Mouse (Mus musculus) v-Abl transformed pro-B cells (cell line): ENCODE measurements around the gene Twnk.

Experiments used
- in situ Hi-C, 2 experiments: fragments of 400-800 bp; cut with MboI; formaldehyde crosslinking; loops; one replicate each; pipeline ENCODE4 v1.15.1; 2025; ENCODE audit not compliant: unreplicated experiment in 2 of 2

Twnk gene

DNA sequence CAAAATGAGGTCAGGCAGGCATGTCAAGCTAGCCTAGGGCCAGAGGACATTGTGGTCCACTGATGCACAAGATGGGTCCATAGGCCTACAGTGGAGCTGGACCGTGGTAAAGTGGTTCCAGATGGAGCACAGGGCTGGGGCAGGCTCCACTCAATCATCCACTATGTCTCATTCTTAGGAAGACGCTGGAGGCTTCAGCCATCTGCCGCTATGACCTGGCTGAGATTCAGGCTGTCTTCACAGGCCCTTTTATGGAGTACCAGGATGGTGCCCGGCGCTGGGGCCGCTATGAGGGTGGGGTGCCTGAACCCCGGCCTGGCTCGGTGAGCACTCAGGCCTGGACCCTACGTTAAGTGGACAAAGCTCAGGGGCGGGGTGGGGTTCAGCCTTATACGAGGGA lies 7.7 kb upstream of the Twnk start:
- in situ Hi-C loops = no loop called here

DNA sequence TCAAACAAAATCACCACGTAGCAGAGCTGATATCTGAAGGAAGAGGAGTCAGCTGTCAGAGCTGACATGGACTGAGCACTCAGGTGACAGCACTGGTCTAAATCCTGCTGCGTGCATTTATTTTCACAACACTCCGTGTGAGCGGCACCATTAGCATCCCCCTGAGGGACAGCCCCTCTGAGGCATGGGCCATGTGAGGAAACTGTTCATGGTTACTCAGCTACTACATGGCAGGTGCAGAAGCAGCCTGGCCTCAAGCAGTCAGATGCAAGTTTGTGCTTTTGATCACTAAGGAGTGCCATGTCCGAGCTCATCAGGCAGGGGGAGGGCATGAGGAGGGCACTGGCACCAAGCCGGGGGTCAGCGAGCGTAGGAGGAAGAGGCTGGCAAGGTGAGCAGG lies 5.8 kb upstream of the Twnk start:
- in situ Hi-C loops = loop anchor here in 1 of 2 experiments (25.0 kb wide), 1 partner anchor 1312 kb away; the partner anchor contains the start of gene Entpd7

DNA sequence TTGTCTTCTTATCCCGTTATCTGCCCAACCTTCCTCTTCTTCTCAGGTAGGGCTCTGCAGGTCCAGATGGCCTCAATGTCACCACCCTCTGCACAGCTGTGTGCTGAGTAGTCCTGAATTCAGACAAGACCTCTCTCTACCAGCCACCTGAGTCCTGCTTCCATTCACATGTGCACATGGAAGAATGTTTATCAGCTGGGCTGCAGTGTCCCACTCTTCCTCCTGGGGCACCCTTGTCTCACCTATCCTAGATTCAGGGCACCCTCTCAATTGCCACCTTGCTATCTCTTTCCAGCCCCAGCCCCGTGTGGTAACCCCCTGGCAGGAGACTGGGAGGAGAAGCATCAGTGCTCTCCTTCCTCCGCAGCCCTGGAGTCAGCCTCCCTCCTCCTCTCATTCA lies 3.2 kb upstream of the Twnk start:
- in situ Hi-C loops = loop anchor here in 1 of 2 experiments (25.0 kb wide), 1 partner anchor 1315 kb away; the partner anchor contains the start of gene Entpd7

DNA sequence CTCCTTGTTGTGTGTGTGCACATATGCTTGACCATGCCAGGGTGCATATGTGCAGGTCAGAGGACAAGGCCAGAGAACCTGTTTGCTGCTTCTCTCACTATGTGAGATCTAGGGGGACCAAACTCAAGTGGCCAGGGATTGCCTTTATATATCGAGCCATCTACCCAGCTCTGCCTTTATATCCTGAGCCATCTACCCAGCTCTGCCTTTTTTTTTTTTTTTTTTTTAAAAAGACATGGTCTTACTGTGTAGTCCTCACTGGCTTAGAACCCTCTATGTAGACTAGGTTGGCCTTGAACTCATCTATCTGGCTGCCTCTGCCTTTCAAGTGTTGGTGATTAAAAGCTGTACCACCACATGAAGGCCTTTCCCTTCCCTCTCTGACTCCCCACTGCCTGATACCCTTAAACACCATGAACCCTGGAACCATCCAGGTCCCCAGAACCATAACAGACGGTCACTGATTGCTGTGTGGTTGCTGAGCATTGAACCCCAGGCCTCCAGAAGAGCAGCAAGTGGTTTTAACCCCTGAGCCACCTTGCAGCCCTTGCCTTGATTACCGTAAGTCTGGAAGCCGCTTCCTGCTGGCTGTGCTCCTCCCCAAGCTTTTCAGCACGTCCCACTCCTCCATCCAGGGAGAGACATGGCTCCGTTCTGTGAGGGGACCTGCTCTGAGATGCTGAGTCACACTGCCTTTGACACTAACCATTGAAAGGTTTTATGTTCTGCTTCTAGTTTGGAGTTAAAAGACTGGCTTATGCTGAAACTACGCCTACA lies 1.5 kb upstream of the Twnk start:
- in situ Hi-C loops = loop anchor here in 1 of 2 experiments (25.0 kb wide), 1 partner anchor 1317 kb away; the partner anchor contains the start of gene Entpd7

DNA sequence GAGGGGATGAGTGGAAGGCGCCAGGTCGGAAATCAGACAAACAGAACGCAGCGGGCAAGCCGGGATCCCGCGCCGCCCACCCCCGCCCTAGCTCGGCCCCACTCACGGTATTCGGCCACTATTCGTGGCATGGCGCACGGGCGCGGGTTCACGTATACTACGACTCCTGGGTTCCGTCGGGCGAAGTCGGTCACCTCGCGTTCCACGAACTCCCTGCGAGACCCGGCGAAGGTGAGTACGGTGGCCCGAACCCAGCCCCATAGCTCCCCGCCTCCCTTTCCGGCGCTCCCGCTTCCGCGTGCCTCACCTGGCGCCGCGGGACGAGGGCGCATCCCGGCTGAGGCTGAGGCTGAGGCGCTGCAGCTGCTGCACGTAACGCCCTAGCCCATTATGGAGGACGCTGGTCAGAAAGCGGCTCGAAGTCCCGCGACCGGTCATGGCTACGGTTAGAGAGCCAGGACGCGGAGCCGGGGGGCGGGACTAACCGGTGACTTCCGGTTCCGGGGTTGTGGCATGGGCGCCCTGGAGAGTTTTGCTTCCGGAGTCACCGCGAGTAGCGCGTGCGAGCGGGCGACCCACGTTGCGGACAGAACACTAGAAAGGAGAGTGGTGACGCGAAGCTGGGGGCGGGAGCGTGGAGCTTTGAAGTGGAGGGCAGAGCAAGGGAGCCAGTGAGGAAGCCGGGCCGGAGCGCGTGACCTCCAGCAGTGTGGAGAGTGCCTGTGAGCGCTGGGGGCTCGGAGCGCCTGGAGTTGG lies 672 bp downstream of the Twnk start, which contains the start of gene Mrpl43:
TSS of gene Mrpl43 (minus strand) at position 486 of the 756 bp plus-strand sequence.
- in situ Hi-C loops = loop anchor here in 1 of 2 experiments (25.0 kb wide), 1 partner anchor 1319 kb away; the partner anchor contains the start of gene Entpd7

DNA sequence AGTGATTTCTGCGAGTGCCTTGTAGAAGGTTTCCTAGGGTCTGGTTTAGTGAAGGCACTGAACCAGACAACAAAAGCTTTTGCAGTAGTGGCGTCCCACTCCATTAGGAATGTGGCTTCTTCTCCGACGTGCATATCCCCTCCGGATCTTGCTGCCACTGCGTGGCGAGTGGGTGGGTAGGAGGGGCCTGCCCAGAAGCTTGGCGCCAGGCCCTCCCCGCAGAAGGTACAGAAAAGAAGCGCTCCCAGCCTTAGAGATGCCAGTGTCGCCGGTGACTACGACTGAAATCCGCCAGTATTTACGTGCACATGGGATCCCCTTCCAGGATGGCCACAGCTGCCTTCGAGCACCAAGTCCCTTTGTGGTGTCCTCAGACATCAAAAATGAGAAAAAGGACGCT lies 1.6 kb downstream of the Twnk start:
- in situ Hi-C loops = loop anchor here in 1 of 2 experiments (25.0 kb wide), 1 partner anchor 1320 kb away; the partner anchor contains the start of gene Entpd7

DNA sequence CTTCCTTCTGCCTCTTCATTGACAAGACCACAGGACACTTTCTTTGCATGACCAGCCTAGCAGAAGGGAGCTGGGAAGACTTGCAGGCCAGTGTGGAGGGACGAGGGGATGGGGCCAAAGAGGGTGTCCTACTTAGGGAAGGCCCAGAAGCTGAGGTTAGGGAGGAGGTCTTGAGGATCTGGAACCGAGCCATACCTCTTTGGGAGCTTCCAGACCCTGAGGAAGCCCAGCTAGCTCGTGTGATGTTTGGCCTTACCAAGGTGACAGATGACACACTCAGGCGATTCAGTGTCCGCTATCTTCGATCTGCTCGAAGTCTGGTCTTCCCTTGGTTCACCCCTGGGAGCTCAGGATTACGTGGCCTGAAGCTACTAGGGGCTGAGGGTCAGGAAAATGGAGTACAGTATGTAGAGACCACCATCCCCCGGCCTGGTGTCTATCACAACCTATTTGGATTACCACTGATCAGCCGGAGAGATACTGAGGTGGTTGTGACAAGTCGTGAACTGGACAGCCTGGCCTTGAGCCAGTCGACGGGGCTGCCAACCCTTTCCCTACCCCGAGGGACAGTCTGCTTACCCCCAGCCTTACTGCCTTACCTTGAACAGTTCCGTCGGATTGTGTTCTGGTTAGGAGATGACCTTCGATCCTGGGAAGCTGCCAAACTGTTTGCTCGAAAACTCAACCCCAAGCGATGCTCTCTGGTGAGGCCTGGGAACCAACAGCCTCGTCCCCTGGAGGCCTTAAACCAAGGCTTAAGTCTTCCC lies 2.1 kb downstream of the Twnk start:
- in situ Hi-C loops = loop anchor here in 1 of 2 experiments (25.0 kb wide), 1 partner anchor 1320 kb away; the partner anchor contains the start of gene Entpd7

DNA sequence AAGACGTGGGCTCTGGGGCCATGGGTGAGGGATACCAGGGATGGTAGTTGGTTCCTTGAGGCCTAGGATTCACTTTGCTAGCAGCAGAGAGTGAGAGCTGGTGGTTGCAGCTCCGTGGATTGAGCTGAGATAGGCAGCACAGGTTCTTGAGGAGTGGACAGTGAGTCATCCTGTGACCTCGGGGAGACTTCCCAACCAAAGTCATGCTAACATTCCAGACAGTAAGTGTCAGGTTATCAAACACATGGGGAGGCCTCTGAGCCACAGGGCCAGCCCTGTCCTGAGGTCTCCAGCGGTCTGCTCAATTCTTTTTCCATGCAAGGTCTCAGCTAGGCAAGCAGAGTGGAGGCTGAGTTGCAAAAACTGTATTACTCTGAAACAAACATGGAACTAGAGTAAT lies 5.2 kb downstream of the Twnk start:
- in situ Hi-C loops = loop anchor here in 1 of 2 experiments (25.0 kb wide), 1 partner anchor 1323 kb away; the partner anchor contains the start of gene Entpd7

DNA sequence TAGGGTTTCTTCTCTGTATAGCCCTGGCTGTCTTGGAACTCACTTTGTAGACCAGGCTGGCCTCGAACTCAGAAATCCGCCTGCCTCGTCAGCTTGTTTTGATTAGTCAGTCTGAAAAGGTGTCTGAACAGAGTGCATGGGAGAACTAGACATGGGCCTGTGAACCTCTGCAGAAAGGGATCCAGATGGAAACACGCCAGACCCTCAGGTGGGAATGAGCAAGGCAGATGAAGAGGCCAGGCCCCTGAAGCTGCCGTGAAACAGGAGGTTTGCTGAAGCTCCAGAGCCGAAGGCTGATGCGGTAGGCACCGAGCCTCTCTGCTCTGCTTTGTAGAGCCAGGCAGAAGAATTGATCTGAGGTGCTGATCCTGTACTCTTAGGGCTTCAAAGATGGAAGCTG lies 6.8 kb downstream of the Twnk start:
- in situ Hi-C loops = loop anchor here in 1 of 2 experiments (25.0 kb wide), 1 partner anchor 1325 kb away; the partner anchor contains the start of gene Entpd7

DNA sequence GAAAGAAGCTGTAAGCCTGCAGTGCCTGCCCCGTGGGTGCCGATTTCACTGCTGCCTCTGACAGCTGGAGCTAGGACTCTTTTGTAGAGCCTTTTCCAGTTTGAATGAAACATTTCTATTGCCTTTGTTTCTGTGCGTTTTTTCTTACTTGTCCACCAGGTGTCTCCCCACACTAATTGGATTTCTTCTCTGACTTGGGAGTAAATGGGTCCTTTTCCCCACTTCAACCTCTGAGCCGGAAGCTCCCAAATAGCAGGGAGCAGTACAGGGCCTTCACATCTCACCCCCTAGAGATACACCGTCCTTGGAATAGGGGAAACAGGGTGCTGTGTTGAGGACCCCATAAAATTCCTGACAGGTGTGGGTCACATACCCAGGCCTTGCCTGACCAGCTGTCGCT lies 7.2 kb downstream of the Twnk start:
- in situ Hi-C loops = loop anchor here in 1 of 2 experiments (25.0 kb wide), 1 partner anchor 1325 kb away; the partner anchor contains the start of gene Entpd7

DNA sequence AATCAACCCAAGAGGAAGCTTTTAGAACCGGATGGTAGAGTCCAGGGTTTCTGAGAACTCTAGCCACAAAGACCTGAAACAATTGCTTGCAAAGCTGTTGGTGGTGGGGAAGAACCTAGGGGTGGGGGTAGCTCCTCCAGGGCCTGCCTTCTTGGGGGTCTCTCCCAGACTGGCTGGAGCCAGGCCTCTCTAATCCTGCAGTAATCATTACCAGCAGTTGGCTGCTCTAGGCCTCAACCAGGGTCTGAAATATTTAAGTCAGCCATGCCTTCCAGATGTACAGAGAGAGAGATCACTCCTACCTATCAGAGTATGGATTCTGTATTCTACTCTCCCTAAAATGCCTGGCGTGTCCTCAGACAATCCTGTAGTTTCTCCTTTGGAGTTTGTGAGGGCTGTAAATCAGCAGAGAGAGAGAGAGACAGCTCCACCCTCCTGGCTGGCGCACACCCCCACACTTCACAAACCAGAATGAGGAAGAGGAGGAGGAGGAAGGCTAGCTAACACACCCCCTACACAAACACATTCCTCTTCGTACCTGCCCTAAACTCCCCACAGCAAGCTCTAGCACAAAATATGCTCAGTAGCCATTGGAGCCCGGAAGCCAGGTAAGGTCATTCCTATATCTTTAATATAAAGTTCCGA lies 8.2 kb downstream of the Twnk start:
- in situ Hi-C loops = loop anchor here in 1 of 2 experiments (25.0 kb wide), 1 partner anchor 1326 kb away; the partner anchor contains the start of gene Entpd7

DNA sequence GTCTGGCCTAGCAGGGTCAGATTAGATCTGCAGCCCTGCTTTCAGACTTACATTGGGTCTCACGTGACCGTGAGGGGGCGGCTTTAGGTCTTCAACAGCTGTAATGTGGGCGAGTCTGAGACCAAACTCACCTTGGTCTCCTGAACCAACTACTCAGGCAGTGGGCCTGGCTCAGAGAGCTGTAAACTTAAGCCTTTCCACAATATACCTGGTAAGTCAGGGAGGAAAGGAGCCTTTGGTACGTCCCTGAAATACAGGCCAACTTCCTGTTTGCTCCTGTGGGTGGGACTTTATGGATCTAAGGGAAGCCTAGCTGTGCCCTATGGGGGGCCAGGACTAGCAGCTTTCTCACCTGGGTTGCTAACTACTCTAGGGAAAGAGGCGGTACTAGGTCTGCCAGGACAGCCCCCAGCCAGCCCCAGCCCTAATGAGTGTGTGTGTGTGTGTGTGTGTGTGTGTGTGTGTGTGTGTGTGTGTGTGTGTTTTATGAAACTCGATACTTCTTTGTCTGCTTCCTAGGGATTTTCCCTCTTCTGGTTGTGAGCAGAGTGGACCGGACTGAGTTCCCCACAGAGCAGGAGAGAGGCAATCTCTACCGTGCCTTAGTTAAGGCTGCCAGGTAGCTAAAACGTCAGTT lies 9.0 kb downstream of the Twnk start, which contains the start of gene Lzts2:
TSS of gene Lzts2 (plus strand) at position 80 of the 637 bp plus-strand sequence.
- in situ Hi-C loops = loop anchor here in 1 of 2 experiments (25.0 kb wide), 1 partner anchor 1327 kb away; the partner anchor contains the start of gene Entpd7

DNA sequence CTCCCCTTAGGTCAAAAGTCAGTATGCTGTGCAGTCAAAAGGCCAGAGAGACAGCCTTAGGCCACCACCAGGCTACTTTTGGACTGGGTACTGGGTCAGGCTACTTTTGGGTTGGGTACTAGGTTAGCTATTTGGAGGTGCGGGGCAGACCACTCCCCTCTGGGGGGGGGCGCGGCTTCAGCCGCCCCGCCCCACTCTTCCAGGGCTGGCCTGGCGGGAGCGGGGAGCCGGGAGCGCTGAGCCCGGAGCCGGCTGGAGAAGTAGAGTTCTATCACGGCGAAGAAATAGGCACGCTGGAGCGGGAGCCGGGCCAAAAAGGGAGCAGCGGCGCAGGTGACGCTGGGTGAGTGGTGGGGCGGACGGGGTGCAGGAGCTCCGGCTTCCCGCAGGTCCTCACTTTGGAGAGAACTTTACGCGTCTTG lies 9.5 kb downstream of the Twnk start:
- in situ Hi-C loops = loop anchor here in 1 of 2 experiments (25.0 kb wide), 1 partner anchor 1328 kb away; the partner anchor contains the start of gene Entpd7

DNA sequence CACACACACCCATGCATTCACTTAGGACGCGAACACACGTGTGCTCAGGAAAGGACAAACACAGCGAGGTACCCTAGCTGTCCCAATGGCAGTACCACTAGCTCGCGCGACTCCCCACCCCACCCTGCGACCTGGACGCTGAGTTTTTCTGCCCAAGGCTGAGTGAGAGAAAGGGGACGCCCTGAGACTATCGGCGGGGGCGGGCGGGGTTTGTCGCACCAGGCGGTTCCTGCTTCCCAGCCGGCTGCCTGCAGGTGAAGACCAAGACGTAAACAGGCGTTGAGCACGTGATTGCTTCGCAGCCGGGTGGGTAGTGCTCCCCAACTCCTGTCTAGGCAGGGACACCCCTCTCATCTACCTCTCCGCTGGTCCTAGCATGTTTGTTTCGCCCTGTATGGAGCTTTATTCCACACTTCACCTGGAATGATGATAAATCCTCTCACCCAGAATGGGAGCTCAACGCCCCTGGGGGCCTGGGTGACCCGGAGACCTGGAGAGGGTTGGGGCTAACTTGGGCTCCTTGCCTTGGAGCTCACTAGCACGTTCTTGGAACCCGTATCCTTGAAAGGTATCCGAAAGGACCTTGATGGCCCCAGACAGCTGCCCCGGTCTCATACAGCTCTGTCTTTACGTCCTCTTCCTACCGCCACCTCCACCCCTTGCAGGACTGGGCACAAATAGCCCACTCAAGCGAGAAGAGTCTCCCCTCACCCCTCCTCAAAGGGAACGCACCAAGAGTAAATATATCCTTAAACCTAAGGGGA lies 10.2 kb downstream of the Twnk start:
- in situ Hi-C loops = loop anchor here in 1 of 2 experiments (25.0 kb wide), 1 partner anchor 1328 kb away; the partner anchor contains the start of gene Entpd7

DNA sequence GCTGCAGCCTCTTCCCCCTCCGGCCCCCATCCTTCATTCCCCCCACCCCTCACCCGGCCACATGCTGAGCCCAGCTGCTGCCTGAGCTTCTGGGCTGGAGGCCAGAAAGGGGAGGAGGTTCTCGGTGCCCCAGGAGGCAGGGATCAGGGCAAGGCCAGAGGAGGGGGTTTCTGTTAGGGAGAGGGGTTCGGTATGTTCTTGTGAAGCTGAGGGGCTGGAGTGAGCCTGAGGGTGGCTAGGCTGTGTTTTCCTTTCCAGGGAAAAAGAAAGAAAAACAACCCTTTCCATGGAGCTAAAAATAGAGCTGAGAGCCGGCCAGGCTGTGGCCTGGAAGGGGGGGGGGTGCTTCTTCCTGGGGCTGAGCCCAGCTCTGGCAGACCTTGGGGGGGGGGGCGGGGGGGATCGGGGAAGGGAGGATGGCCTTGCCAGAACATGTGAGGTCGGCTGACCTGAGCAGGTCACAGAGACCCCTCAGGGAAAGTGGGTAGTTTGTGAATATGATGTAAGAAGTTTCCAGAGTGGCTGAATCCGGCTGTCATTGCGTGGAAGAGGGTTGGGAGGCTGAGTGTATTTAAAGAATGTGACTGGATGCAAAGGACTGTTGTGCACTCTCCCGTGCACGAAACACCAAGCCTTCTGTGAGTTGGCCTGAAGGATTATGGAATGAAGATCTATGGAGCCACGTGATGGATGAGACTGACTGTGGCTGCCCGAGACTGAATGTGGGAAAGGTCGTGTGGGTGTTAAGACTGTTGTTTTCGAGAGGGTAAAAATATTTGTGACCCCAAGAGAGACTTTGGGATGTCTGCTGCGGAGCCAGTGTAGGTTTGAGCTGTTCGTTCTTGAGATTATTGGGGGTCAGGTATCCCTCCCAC lies 11.1 kb downstream of the Twnk start:
- in situ Hi-C loops = loop anchor here in 1 of 2 experiments (25.0 kb wide), 1 partner anchor 1329 kb away; the partner anchor contains the start of gene Entpd7

DNA sequence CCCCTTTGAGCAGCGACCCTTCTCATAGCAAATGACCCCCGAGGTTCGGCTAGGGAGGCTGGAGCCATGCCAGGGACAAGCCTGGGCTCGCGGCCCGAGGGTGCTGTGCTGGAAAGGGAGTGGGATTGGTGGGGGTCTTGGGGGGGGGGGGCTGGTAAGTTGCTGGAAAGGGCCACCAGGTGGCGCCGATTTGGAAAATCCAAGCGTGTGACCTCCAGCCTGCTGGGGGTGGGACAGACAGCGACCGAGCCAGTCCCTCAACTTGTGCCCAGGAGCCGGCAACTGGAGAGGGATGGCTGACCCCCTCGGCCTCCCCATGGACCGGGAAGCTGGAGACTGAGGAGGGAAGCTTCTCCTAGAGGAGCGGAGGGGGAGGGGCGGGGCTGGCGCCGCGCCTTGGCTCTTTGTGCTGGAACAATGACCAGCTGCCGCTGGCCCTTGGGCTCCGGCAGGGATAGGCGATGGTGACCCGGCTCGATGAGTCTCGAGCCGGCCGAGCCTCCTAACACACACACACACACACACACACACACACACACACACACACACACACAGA lies 11.8 kb downstream of the Twnk start:
- in situ Hi-C loops = loop anchor here in 1 of 2 experiments (25.0 kb wide), 1 partner anchor 1330 kb away; the partner anchor contains the start of gene Entpd7
